Mouse (Mus musculus): ENCODE data around the gene Gm11213.

The Gm11213 gene

GRCm38 (mm10) chr4:63548491-63548890, 56.6 kb downstream of the Gm11213 start:
- no peak for DNase-seq (ENCODE audit: low read depth in 1 of 2, low spot score in 2 of 2)

DNA sequence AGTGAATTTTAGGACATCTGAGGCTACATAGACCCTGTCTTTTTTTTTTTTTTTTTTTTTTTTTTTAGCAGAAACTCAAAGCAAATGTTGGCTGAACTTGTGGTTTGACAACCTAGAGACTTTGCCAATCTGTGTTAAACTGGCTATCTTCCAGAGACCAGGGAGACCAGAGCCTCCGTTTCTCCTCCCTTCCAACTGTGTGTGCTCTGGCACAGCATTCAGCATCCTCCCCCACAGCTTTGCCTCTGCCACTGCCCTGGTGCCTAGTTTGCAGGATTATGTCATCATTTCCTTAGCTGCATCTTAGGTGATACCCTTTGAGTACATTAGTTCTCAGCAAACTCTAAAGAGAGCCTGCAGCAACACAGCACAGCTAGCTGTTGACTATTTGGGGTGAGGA, 57.3 kb downstream of the Gm11213 start:
- no peak for DNase-seq (ENCODE audit: low read depth in 1 of 2, low spot score in 2 of 2)
